Mouse (Mus musculus) spleen, adult 2 months (tissue): ENCODE data around the gene AI413582.

ENCODE experiments used
- CTCF ChIP-seq: fragments of 200-500 bp; IDR thresholded peaks from 2 replicates; pipeline ENCODE4 v1.5.1; 2011; ENCODE audit warnings: mild to moderate bottlenecking, inconsistent platforms; ENCODE audit not compliant: insufficient read depth, insufficient read length, insufficient replicate concordance; ENCODE audit errors: extremely low read depth
- POLR2A ChIP-seq: fragments of 200-500 bp; IDR thresholded peaks from 2 replicates; pipeline ENCODE4 v1.6.1; 2011; ENCODE audit warnings: low read depth, low read length, inconsistent platforms

DNA sequence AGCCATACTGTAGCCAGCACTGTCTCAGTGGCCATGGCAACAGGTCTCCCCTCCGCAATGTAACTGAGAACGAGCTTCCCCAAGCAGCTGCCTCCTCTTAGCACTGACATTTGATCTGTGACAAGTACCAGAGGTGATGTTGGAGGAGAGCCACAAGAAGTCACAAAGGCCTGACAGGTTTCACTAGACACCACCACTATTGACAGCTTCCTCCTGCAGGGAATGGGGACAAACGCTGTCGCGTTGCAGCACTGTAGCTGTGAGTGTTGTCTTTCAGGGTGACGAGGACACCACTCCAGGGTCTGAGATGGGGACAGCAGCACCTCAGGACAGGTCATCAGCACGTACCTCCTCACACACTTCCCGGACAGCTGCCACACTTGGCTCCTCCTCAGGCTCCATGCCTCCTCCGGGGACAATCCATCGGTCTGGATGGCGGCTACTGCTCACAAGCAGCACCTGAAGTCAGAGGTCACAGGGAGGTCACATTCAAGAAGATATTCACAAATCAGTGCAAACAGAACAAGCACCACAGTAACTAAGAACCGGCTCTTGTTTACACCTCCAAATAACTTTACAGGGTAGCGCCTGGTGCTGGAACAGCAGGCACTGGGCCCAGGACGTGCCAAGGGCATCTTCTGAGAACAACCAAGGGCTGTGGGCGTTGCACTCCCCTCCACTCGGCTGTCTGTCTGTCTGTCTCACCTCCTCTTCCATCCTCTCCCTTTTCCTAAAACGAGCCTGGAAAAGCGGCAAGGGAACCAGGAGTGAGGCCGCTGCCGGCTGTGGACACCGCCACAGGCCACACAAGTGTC, 31.0 kb upstream of the AI413582 start:
- TF ChIP-seq CTCF (no peak), POLR2A (no peak)
